Mouse (Mus musculus) forebrain, embryonic 10.5 days (tissue): ENCODE results near the gene Unc45a. TPM values are rescaled to one million over a fixed set of nuclear protein-coding genes. Genes with fewer than 3 reads are reported as not detected.
"Not testable (repeated sequence)": the region's sequence is repeated elsewhere in the genome, so short reads cannot be mapped to it uniquely, and the experiment has no call there.

Experiments
- DNase-seq: peaks from one replicate; pipeline ENCODE4 v3.0.0-alpha.2; 2017; ENCODE audit warnings: low spot score; ENCODE audit errors: extremely low spot score
- H3K27ac ChIP-seq: fragments of 300-500 bp; sonication (generic); 2 replicates; pipeline ENCODE4 v1.5.1; 2016; ENCODE audit warnings: mild to moderate bottlenecking
- H3K27me3 ChIP-seq: fragments of 300-500 bp; sonication (generic); 2 replicates; pipeline ENCODE4 v1.6.1; 2016; ENCODE audit warnings: mild to moderate bottlenecking; ENCODE audit not compliant: poor library complexity, severe bottlenecking
- H3K36me3 ChIP-seq: fragments of 300-500 bp; sonication (generic); replicated peaks from 2 replicates; pipeline ENCODE4 v1.6.1; 2016; ENCODE audit warnings: mild to moderate bottlenecking, moderate library complexity
- H3K4me1 ChIP-seq: fragments of 300-500 bp; sonication (generic); 2 replicates; pipeline ENCODE4 v1.6.1; 2016
- H3K4me3 ChIP-seq: fragments of 300-500 bp; sonication (generic); 2 replicates; pipeline ENCODE4 v1.5.1; 2016; ENCODE audit warnings: mild to moderate bottlenecking, moderate library complexity
- H3K9me3 ChIP-seq: fragments of 300-500 bp; sonication (generic); 2 replicates; pipeline ENCODE4 v1.6.1; 2016; ENCODE audit warnings: mild to moderate bottlenecking, moderate library complexity
- WGBS: fragments of 180-500 bp; shearing (Covaris S2); methylation state at CpG from one replicate; pipeline ENCODE4 v1.1.7; 2016; 5-methylcytosine and 5-hydroxymethylcytosine counted together
- polyA plus RNA-seq: library from polyadenylated mRNA; unstranded; fragments of >200 nt; fragmentation: Nextera tagmentation; extraction: Ambion mirVana; gene quantifications from 2 replicates; pipeline ENCODE4 v1.2.1, GENCODE M21; 2016

Unc45a gene
- polyA plus RNA-seq, 1 experiment from 2014 or later, result 42.0 TPM

DNA sequence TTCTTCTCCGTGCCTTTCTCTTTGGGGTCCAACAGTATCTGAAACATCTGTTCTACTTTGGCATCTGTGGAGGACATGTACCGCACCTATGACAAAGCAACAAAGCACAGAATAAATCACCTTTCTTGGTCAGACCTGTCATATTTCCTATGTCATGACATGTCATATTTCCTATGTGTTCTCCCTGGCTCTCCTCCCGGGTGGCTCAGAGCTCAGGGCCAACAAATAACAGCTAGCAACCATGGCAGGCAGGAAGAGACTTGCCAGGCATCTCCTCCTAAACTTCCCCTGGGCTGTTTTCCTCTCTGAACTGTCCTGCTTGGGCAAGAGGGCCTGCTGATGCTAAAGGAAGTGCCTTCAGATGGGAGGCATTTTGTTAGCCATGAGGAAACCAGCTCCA lies 3.9 kb downstream of the Unc45a start:
- Histone ChIP-seq H3K4me3 (no peak overlapping the region), H3K27me3 (peaks cover 10% of the 10 kb centered on the region), H3K4me1 (peaks cover 39% of the 10 kb centered on the region), H3K9me3 (peaks cover 7% of the 10 kb centered on the region; the same call in 1 of the 2 replicates), H3K36me3 (peaks cover 62% of the 10 kb centered on the region), H3K27ac (no peak overlapping the region)
- 94% methylated on average over 3 of the region's 3 CpGs for WGBS
- no peak for DNase-seq

GRCm38 (mm10) chr7:80334848-80335247 lies 6.0 kb downstream of the Unc45a start:
- Histone ChIP-seq H3K4me1 (peaks cover 20% of the 10 kb centered on the region), H3K9me3 (peaks cover 7% of the 10 kb centered on the region; the same call in 1 of the 2 replicates), H3K36me3 (peaks cover 83% of the 10 kb centered on the region), H3K27me3 (no peaks in the 10 kb centered on the region), H3K27ac (no peak overlapping the region), H3K4me3 (no peak overlapping the region)
- no peak for DNase-seq
- 94% methylated on average over 4 of the region's 4 CpGs for WGBS

GRCm38 (mm10) chr7:80331433-80331832 lies 9.4 kb downstream of the Unc45a start:
- no peak overlapping the region for H3K4me3 ChIP-seq
- no peak overlapping the region for H3K27ac ChIP-seq
- WGBS, result 96% methylated on average over 19 of the region's 19 CpGs
- peaks cover 7% of the 10 kb centered on the region; the same call in 1 of the 2 replicates for H3K9me3 ChIP-seq
- no peak for DNase-seq
- H3K4me1 ChIP-seq, result no peaks in the 10 kb centered on the region
- peaks cover 100% of the 10 kb centered on the region for H3K36me3 ChIP-seq
- no peaks in the 10 kb centered on the region for H3K27me3 ChIP-seq

GRCm38 (mm10) chr7:80330278-80330677 lies 10.5 kb downstream of the Unc45a start:
- Histone ChIP-seq H3K27me3 (no peaks in the 10 kb centered on the region), H3K27ac (no peak overlapping the region), H3K36me3 (peaks cover 100% of the 10 kb centered on the region), H3K4me3 (no peak overlapping the region), H3K4me1 (peaks cover 1% of the 10 kb centered on the region; the same call in 1 of the 2 replicates), H3K9me3 (peaks cover 7% of the 10 kb centered on the region; the same call in 1 of the 2 replicates)
- no peak for DNase-seq
- WGBS, result 96% methylated on average over 8 of the region's 8 CpGs

DNA sequence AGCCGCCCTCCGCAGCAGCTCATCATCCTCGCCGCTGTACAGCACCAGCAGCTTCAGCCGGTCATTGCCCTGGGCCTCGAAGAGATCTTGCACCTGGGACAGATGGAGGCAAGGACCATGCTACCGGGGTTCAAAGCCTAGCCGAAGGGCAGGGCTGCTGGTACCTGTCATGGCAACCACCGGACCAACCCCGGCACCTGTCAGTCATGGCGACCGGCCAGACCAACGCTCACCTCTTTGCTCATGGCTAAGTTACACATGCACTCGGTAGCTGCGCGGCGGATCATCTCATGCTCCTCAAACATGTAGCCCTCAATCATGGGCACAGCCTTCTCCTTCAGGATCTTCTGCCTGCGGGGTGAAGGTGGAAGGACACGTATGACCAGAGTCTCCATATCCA lies 14.7 kb downstream of the Unc45a start:
- no peak for DNase-seq
- H3K36me3 ChIP-seq, result peaks cover 68% of the 10 kb centered on the region
- H3K4me1 ChIP-seq, result peaks cover 21% of the 10 kb centered on the region
- no peaks in the 10 kb centered on the region for H3K27me3 ChIP-seq
- WGBS, result 97% methylated on average over 19 of the region's 19 CpGs
- H3K27ac ChIP-seq, result no peak overlapping the region
- no peak overlapping the region for H3K4me3 ChIP-seq
- H3K9me3 ChIP-seq, result no peaks in the 10 kb centered on the region

GRCm38 (mm10) chr7:80325292-80325868 lies 15.4 kb downstream of the Unc45a start:
- Histone ChIP-seq H3K4me3 (no peak overlapping the region; the same call in 1 of the 2 replicates), H3K9me3 (no peaks in the 10 kb centered on the region), H3K4me1 (peaks cover 21% of the 10 kb centered on the region), H3K36me3 (peaks cover 68% of the 10 kb centered on the region), H3K27ac (no peak overlapping the region), H3K27me3 (no peaks in the 10 kb centered on the region)
- 92% methylated on average over 16 of the region's 16 CpGs for WGBS
- DNase-seq, result no peak

- not testable (repeated sequence) for H3K27me3 ChIP-seq, DNase-seq, H3K27ac ChIP-seq, H3K9me3 ChIP-seq
- Histone ChIP-seq H3K4me3 (peak overlapping the region; percentile 70; the same call in 1 of the 2 replicates), H3K36me3 (peaks cover 68% of the 10 kb centered on the region), H3K4me1 (peaks cover 26% of the 10 kb centered on the region)
- 53% methylated on average over 5 of the region's 5 CpGs for WGBS
Observed at GRCm38 (mm10) chr7:80324816-80325119, 16.0 kb downstream of the Unc45a start.

- Histone ChIP-seq H3K36me3 (peaks cover 68% of the 10 kb centered on the region), H3K4me3 (peak within 1 kb of the TSS; percentile 70), H3K27ac (peak within 1 kb of the TSS; percentile 89), H3K9me3 (no peaks in the 10 kb centered on the region), H3K27me3 (no peaks in the 10 kb centered on the region), H3K4me1 (peaks cover 26% of the 10 kb centered on the region)
- DNase-seq, result peak; percentile 97
- 3% methylated on average over 38 of the region's 38 CpGs for WGBS
Observed at GRCm38 (mm10) chr7:80324043-80324815, 16.6 kb downstream of the Unc45a start, which contains the start of gene Rccd1. Gene Rccd1, minus strand, starts transcription at chr7:80324454.

GRCm38 (mm10) chr7:80323336-80323735 lies 17.5 kb downstream of the Unc45a start:
- 25% methylated on average over 8 of the region's 8 CpGs for WGBS
- Histone ChIP-seq H3K36me3 (peaks cover 68% of the 10 kb centered on the region), H3K27ac (peak overlapping the region; percentile 89), H3K9me3 (no peaks in the 10 kb centered on the region), H3K4me1 (peaks cover 26% of the 10 kb centered on the region), H3K4me3 (peak overlapping the region; percentile 70), H3K27me3 (no peaks in the 10 kb centered on the region)
- DNase-seq, result no peak

DNA sequence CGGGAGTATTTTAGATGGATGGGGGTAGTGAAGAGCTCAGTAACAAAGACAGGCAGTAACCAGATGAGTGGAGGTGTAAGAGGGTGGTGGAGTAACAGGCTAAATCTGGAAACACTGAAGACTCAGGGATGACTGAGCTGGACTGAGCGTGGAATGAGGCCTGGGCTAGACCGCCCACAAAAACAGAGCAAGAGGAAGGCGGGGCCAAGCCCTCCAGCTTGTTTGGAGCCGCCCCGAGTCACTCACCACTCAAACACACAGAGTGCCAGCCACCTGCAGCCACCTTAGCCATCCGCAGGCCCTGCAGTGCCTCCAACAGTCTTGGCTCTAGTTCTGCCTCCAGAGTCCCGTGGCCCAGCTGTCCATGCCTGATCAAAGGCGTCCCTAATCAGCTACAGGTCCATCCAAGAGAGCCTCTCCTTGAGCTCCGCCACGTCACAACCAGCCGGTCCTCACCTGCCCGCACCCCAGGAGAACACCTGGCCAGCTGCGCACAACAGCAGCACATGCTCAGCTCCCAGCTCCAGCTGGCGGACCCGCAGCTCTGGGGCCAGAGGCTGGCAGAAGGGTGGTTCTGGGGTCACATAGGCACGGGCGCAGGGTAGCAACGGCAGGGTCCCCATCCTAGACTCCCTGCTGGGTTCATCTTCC lies 20.8 kb downstream of the Unc45a start:
- WGBS, result 88% methylated on average over 19 of the region's 19 CpGs
- no peak for DNase-seq
- Histone ChIP-seq H3K27ac (no peak overlapping the region), H3K36me3 (peaks cover 63% of the 10 kb centered on the region), H3K4me3 (no peak overlapping the region), H3K27me3 (no peaks in the 10 kb centered on the region), H3K4me1 (peaks cover 21% of the 10 kb centered on the region), H3K9me3 (no peaks in the 10 kb centered on the region)

GRCm38 (mm10) chr7:80318670-80319069 lies 22.1 kb downstream of the Unc45a start:
- no peak overlapping the region for H3K27ac ChIP-seq
- H3K4me1 ChIP-seq, result peaks cover 20% of the 10 kb centered on the region
- no peaks in the 10 kb centered on the region for H3K9me3 ChIP-seq
- no peak overlapping the region for H3K4me3 ChIP-seq
- peaks cover 75% of the 10 kb centered on the region for H3K36me3 ChIP-seq
- WGBS, result 95% methylated on average over 4 of the region's 4 CpGs
- no peaks in the 10 kb centered on the region for H3K27me3 ChIP-seq
- no peak for DNase-seq

DNA sequence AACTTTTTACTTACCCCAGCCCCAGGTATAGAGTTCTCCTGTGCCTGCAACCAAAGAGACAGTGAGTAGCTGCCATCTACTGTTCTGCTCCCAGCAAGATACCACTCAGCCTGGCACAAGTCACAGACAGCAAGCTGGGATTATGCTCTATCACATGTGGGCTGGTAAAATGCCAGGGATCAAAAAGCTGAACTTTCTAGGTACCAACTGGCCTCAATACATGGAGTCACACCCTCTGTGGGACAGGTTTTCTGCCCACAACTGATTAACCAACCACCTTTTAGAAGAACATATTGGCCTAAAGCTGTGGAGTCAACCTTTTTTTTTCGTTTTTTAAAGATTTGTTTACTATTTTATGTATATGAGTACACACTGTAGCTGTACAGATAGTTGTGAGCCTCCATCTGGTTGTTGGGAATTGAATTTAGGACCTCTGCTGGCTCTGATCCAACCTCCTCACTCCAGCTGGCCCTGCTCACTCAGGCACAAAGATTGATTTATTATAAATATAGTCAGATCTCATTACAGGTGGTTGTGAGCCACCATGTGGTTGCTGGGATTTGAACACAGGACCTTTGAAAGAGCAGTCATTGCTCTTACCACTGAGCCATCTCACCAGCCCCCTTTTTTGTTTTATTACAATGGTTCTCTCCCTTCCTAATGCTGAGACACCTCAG lies 23.2 kb downstream of the Unc45a start:
- Histone ChIP-seq H3K36me3 (peaks cover 86% of the 10 kb centered on the region), H3K4me1 (peaks cover 10% of the 10 kb centered on the region), H3K9me3 (no peaks in the 10 kb centered on the region), H3K27ac (no peak overlapping the region), H3K4me3 (no peak overlapping the region), H3K27me3 (no peaks in the 10 kb centered on the region)
- WGBS, result 57% methylated on average over 1 of the region's 1 CpGs
- no peak for DNase-seq
